Mouse (Mus musculus) forebrain, embryonic 16.5 days (tissue): ENCODE results near the gene Bach2. TPM values are rescaled to one million over a fixed set of nuclear protein-coding genes. Genes with fewer than 3 reads are reported as not detected.

Source experiments
- ATAC-seq: fragments of 200-750 bp; cut with Nextera tagmentation; 2 replicates; pipeline ENCODE4 v1.8.0; 2017; ENCODE audit warnings: mild to moderate bottlenecking, moderate library complexity
- H3K27ac ChIP-seq: fragments of 300-500 bp; sonication (generic); 2 replicates; pipeline ENCODE4 v1.5.1; 2014; ENCODE audit warnings: low read length, control low read depth
- H3K27me3 ChIP-seq: fragments of 300-500 bp; sonication (generic); replicated peaks from 2 replicates; pipeline ENCODE4 v1.6.1; 2014; ENCODE audit warnings: low read length; ENCODE audit not compliant: control insufficient read depth, insufficient read depth
- H3K36me3 ChIP-seq: fragments of 300-500 bp; sonication (generic); 2 replicates; pipeline ENCODE4 v1.6.1; 2014; ENCODE audit not compliant: control insufficient read depth, insufficient read depth
- H3K4me1 ChIP-seq: fragments of 300-500 bp; sonication (generic); replicated peaks from 2 replicates; pipeline ENCODE4 v1.6.1; 2014; ENCODE audit warnings: low read length; ENCODE audit not compliant: control insufficient read depth, insufficient read depth
- H3K4me2 ChIP-seq: fragments of 300-500 bp; sonication (generic); 2 replicates; pipeline ENCODE4 v1.6.1; 2014; ENCODE audit warnings: mild to moderate bottlenecking, low read length, control low read depth
- H3K4me3 ChIP-seq: fragments of 300-500 bp; sonication (generic); replicated peaks from 2 replicates; pipeline ENCODE4 v1.5.1; 2014; ENCODE audit warnings: mild to moderate bottlenecking, low read length, control low read depth
- H3K9ac ChIP-seq: fragments of 300-500 bp; sonication (generic); replicated peaks from 2 replicates; pipeline ENCODE4 v1.6.1; 2014; ENCODE audit warnings: low read depth, low read length, control low read depth
- H3K9me3 ChIP-seq: fragments of 300-500 bp; sonication (generic); 2 replicates; pipeline ENCODE4 v1.6.1; 2016; ENCODE audit warnings: low read length; ENCODE audit not compliant: control insufficient read depth
- WGBS: fragments of 180-500 bp; shearing (Covaris S2); extraction: QIAGEN DNeasy Blood & Tissue Kit; methylation state at CpG from one replicate; pipeline ENCODE4 v1.1.7; 2014; 5-methylcytosine and 5-hydroxymethylcytosine counted together
- polyA plus RNA-seq: library from polyadenylated mRNA; unstranded; fragments of >200 nt; fragmentation: Nextera tagmentation; extraction: Ambion mirVana; gene quantifications from 2 replicates; pipeline ENCODE4 v1.2.1, GENCODE M21; 2015

The Bach2 gene
- polyA plus RNA-seq, 1 experiment from 2014 or later, result 33.3 TPM

- H3K4me2 ChIP-seq, result no peak overlapping the region
- ATAC-seq, result no peak
- H3K27me3 ChIP-seq, result no peaks in the 10 kb centered on the region
- H3K4me1 ChIP-seq, result peaks cover 38% of the 10 kb centered on the region
- peaks cover 2% of the 10 kb centered on the region; the same call in 1 of the 2 replicates for H3K36me3 ChIP-seq
- WGBS, result 75% methylated on average over 7 of the region's 7 CpGs
- H3K4me3 ChIP-seq, result no peak overlapping the region
- H3K9me3 ChIP-seq, result no peaks in the 10 kb centered on the region
- no peak overlapping the region for H3K9ac ChIP-seq
- H3K27ac ChIP-seq, result no peak overlapping the region
Observed at GRCm38 (mm10) chr4:32506306-32506808, 267.8 kb downstream of the Bach2 start.

GRCm38 (mm10) chr4:32507041-32507440 is 268.4 kb downstream of the Bach2 start:
- peaks cover 41% of the 10 kb centered on the region for H3K4me1 ChIP-seq
- H3K27me3 ChIP-seq, result no peaks in the 10 kb centered on the region
- no peak for ATAC-seq
- H3K4me2 ChIP-seq, result no peak overlapping the region
- no peak overlapping the region for H3K9ac ChIP-seq
- no peaks in the 10 kb centered on the region for H3K9me3 ChIP-seq
- no peak overlapping the region for H3K27ac ChIP-seq
- peaks cover 2% of the 10 kb centered on the region; the same call in 1 of the 2 replicates for H3K36me3 ChIP-seq
- no peak overlapping the region for H3K4me3 ChIP-seq
- 53% methylated on average over 6 of the region's 6 CpGs for WGBS

GRCm38 (mm10) chr4:32508572-32508971 is 270.0 kb downstream of the Bach2 start:
- peaks cover 41% of the 10 kb centered on the region for H3K4me1 ChIP-seq

GRCm38 (mm10) chr4:32508996-32509395 is 270.4 kb downstream of the Bach2 start:
- Histone ChIP-seq H3K4me1 (peaks cover 41% of the 10 kb centered on the region), H3K27me3 (no peaks in the 10 kb centered on the region), H3K4me3 (no peak overlapping the region), H3K27ac (peak overlapping the region; percentile 75; the same call in 1 of the 2 replicates), H3K9me3 (no peaks in the 10 kb centered on the region), H3K36me3 (no peaks in the 10 kb centered on the region), H3K9ac (no peak overlapping the region; the same call in 1 of the 2 replicates), H3K4me2 (peak overlapping the region; percentile 25; the same call in 1 of the 2 replicates)
- 3% methylated on average over 8 of the region's 8 CpGs for WGBS
- peak; percentile 53; the same call in 1 of the 2 replicates for ATAC-seq

More at GRCm38 (mm10) chr4:32508572-32508971, 270.0 kb downstream of the Bach2 start:
- 0 out of 2 replicates have a peak overlapping the region, but pooled peaks have one; percentile 2 for H3K9ac ChIP-seq
- H3K27ac ChIP-seq, result peak overlapping the region; percentile 80
- H3K4me2 ChIP-seq, result no peak overlapping the region; the same call in 1 of the 2 replicates
- ATAC-seq, result peak; percentile 73
- no peaks in the 10 kb centered on the region for H3K27me3 ChIP-seq
- no peaks in the 10 kb centered on the region for H3K36me3 ChIP-seq
- no peak overlapping the region for H3K4me3 ChIP-seq
- H3K9me3 ChIP-seq, result no peaks in the 10 kb centered on the region
- WGBS, result 3% methylated on average over 2 of the region's 2 CpGs

- Histone ChIP-seq H3K9ac (no peak overlapping the region), H3K4me1 (peaks cover 41% of the 10 kb centered on the region), H3K27ac (peak overlapping the region; percentile 21), H3K4me3 (no peak overlapping the region), H3K36me3 (no peaks in the 10 kb centered on the region), H3K27me3 (no peaks in the 10 kb centered on the region), H3K9me3 (no peaks in the 10 kb centered on the region), H3K4me2 (no peak overlapping the region)
- peak; percentile 25; the same call in 1 of the 2 replicates for ATAC-seq
- 12% methylated on average over 9 of the region's 9 CpGs for WGBS
Observed at GRCm38 (mm10) chr4:32509832-32510612, 271.4 kb downstream of the Bach2 start.

- 33% methylated on average over 7 of the region's 7 CpGs for WGBS
Observed at GRCm38 (mm10) chr4:32510940-32511339, 272.3 kb downstream of the Bach2 start.

GRCm38 (mm10) chr4:32516126-32516525 is 277.5 kb downstream of the Bach2 start:
- no peak for ATAC-seq
- Histone ChIP-seq H3K36me3 (no peaks in the 10 kb centered on the region), H3K9ac (no peak overlapping the region), H3K27me3 (no peaks in the 10 kb centered on the region), H3K4me3 (no peak overlapping the region), H3K9me3 (no peaks in the 10 kb centered on the region), H3K4me2 (no peak overlapping the region), H3K27ac (peak overlapping the region; percentile 71; the same call in 1 of the 2 replicates), H3K4me1 (peaks cover 30% of the 10 kb centered on the region)
- WGBS, result 85% methylated on average over 8 of the region's 8 CpGs

More at GRCm38 (mm10) chr4:32510940-32511339, 272.3 kb downstream of the Bach2 start:
- Histone ChIP-seq H3K9ac (no peak overlapping the region), H3K27ac (peak overlapping the region; percentile 33; the same call in 1 of the 2 replicates), H3K4me1 (peaks cover 41% of the 10 kb centered on the region), H3K27me3 (no peaks in the 10 kb centered on the region), H3K4me3 (no peak overlapping the region), H3K4me2 (no peak overlapping the region), H3K36me3 (no peaks in the 10 kb centered on the region), H3K9me3 (no peaks in the 10 kb centered on the region)
- ATAC-seq, result 0 out of 2 replicates have a peak, but pooled peaks have one; percentile 24

GRCm38 (mm10) chr4:32518842-32519578 is 280.4 kb downstream of the Bach2 start:
- H3K4me2 ChIP-seq, result no peak overlapping the region
- no peak overlapping the region for H3K27ac ChIP-seq
- H3K4me1 ChIP-seq, result peaks cover 36% of the 10 kb centered on the region
- no peaks in the 10 kb centered on the region for H3K9me3 ChIP-seq
- peak; percentile 39; the same call in 1 of the 2 replicates for ATAC-seq
- H3K36me3 ChIP-seq, result no peaks in the 10 kb centered on the region
- no peaks in the 10 kb centered on the region for H3K27me3 ChIP-seq
- WGBS, result 9% methylated on average over 6 of the region's 6 CpGs
- no peak overlapping the region for H3K9ac ChIP-seq
- no peak overlapping the region for H3K4me3 ChIP-seq
